Mouse (Mus musculus) forebrain, postnatal 0 days (tissue): Measurements from ENCODE around the gene Sult2b1. TPM values are rescaled to one million over a fixed set of nuclear protein-coding genes. Genes with fewer than 3 reads are reported as not detected.

ENCODE experiments used
- ATAC-seq: fragments of 200-750 bp; cut with Nextera tagmentation; 2 replicates; pipeline ENCODE4 v1.8.0; 2017; ENCODE audit warnings: mild to moderate bottlenecking, moderate library complexity
- DNase-seq: peaks from one replicate; pipeline ENCODE4 v3.0.0-alpha.2; 2015
- H3K27ac ChIP-seq: fragments of 300-500 bp; sonication (generic); 2 replicates; pipeline ENCODE4 v1.5.1; 2014; ENCODE audit warnings: low read depth, mild to moderate bottlenecking, antibody characterized with exemption, low read length, moderate library complexity, mixed read lengths
- H3K27me3 ChIP-seq: fragments of 300-500 bp; sonication (generic); 2 replicates; pipeline ENCODE4 v1.6.1; 2014; ENCODE audit warnings: mild to moderate bottlenecking, low read length, mixed read lengths; ENCODE audit not compliant: insufficient read depth
- H3K36me3 ChIP-seq: fragments of 300-500 bp; sonication (generic); 2 replicates; pipeline ENCODE4 v1.6.1; 2014; ENCODE audit warnings: mild to moderate bottlenecking, moderate library complexity; ENCODE audit not compliant: insufficient read depth
- H3K4me1 ChIP-seq: fragments of 300-500 bp; sonication (generic); 2 replicates; pipeline ENCODE4 v1.6.1; 2014; ENCODE audit warnings: antibody characterized with exemption; ENCODE audit not compliant: insufficient read depth
- H3K4me2 ChIP-seq: fragments of 300-500 bp; sonication (generic); 2 replicates; pipeline ENCODE4 v1.6.1; 2014; ENCODE audit warnings: low read depth, mild to moderate bottlenecking, moderate library complexity
- H3K4me3 ChIP-seq: fragments of 300-500 bp; sonication (generic); 2 replicates; pipeline ENCODE4 v1.5.1; 2014; ENCODE audit warnings: low read depth, low read length, mixed read lengths
- H3K9ac ChIP-seq: fragments of 300-500 bp; sonication (generic); 2 replicates; pipeline ENCODE4 v1.6.1; 2014; ENCODE audit warnings: mild to moderate bottlenecking
- H3K9me3 ChIP-seq: fragments of 300-500 bp; sonication (generic); 2 replicates; pipeline ENCODE4 v1.6.1; 2016; ENCODE audit warnings: low read length
- CTCF ChIP-seq: sonication (generic); IDR thresholded peaks from 2 replicates; pipeline ENCODE4 v1.5.1; 2016; ENCODE audit warnings: antibody characterized with exemption, control low read depth, low read depth
- WGBS: fragments of 180-500 bp; shearing (Covaris S2); extraction: QIAGEN DNeasy Blood & Tissue Kit; methylation state at CpG from one replicate; pipeline ENCODE4 v1.1.7; 2014; 5-methylcytosine and 5-hydroxymethylcytosine counted together
- polyA plus RNA-seq: library from polyadenylated mRNA; unstranded; fragments of >200 nt; fragmentation: Nextera tagmentation; extraction: Ambion mirVana; gene quantifications from 2 replicates; pipeline ENCODE4 v1.2.1, GENCODE M21; 2015
- total RNA-seq: library from RNA; depleted of rRNA; stranded (reverse); fragments of >200 nt; gene quantifications from 2 replicates; pipeline ENCODE4 v1.2.3, GENCODE M21; 2014

The Sult2b1 gene
- total and polyA plus RNA-seq, 2 experiments from 2014 or later = 8.9 to 10.0 TPM

- no peak for TF ChIP-seq CTCF
- Histone ChIP-seq H3K4me1 (no peaks in the 10 kb centered on the region), H3K27me3 (peaks cover 2% of the 10 kb centered on the region), H3K4me3 (no peak overlapping the region), H3K4me2 (no peak overlapping the region), H3K9ac (no peak overlapping the region), H3K9me3 (no peaks in the 10 kb centered on the region), H3K27ac (no peak overlapping the region), H3K36me3 (peaks cover 51% of the 10 kb centered on the region)
- 89% methylated on average over 7 of the region's 7 CpGs for WGBS
- ATAC-seq = no peak
- DNase-seq = no peak
Observed at GRCm38 (mm10) chr7:45826631-45827030, 42.2 kb upstream of the Sult2b1 start.

- no peak; the same call in 1 of the 2 replicates for ATAC-seq
- TF ChIP-seq CTCF = no peak
- Histone ChIP-seq H3K9ac (no peak within 1 kb of the TSS), H3K9me3 (no peaks in the 10 kb centered on the region), H3K27me3 (no peaks in the 10 kb centered on the region), H3K4me3 (no peak within 1 kb of the TSS), H3K4me1 (no peaks in the 10 kb centered on the region), H3K36me3 (peaks cover 51% of the 10 kb centered on the region), H3K4me2 (no peak within 1 kb of the TSS), H3K27ac (no peak within 1 kb of the TSS)
- WGBS = 75% methylated on average over 6 of the region's 7 CpGs
- DNase-seq = no peak
Observed at GRCm38 (mm10) chr7:45824598-45824997, 40.1 kb upstream of the Sult2b1 start, which contains the start of gene Kcnj14. Gene Kcnj14, minus strand, starts transcription at chr7:45824782.

- ATAC-seq (no peak), DNase-seq (no peak)
- no peaks in the 10 kb centered on the region for H3K27me3 ChIP-seq
- H3K4me3 ChIP-seq = no peak overlapping the region
- no peak overlapping the region for H3K9ac ChIP-seq
- no peak overlapping the region for H3K4me2 ChIP-seq
- H3K4me1 ChIP-seq = no peaks in the 10 kb centered on the region
- peaks cover 22% of the 10 kb centered on the region for H3K36me3 ChIP-seq
- H3K9me3 ChIP-seq = no peaks in the 10 kb centered on the region
- no peak for TF ChIP-seq CTCF
- no peak overlapping the region for H3K27ac ChIP-seq
Observed at GRCm38 (mm10) chr7:45820913-45821312, 36.4 kb upstream of the Sult2b1 start.

- 21% methylated on average over 25 of the region's 25 CpGs for WGBS
- peak overlapping the region; percentile 13; the same call in 1 of the 2 replicates for H3K4me2 ChIP-seq
- H3K4me1 ChIP-seq = peaks cover 8% of the 10 kb centered on the region
- no peaks in the 10 kb centered on the region for H3K9me3 ChIP-seq
- ATAC-seq (no peak), DNase-seq (no peak)
- peaks cover 11% of the 10 kb centered on the region for H3K36me3 ChIP-seq
- no peaks in the 10 kb centered on the region for H3K27me3 ChIP-seq
- H3K9ac ChIP-seq = no peak overlapping the region
- no peak for TF ChIP-seq CTCF
- no peak overlapping the region for H3K4me3 ChIP-seq
- no peak overlapping the region for H3K27ac ChIP-seq
Observed at GRCm38 (mm10) chr7:45819843-45820242, 35.4 kb upstream of the Sult2b1 start.

GRCm38 (mm10) chr7:45815984-45816351 lies 31.5 kb upstream of the Sult2b1 start:
- H3K27me3 ChIP-seq = no peaks in the 10 kb centered on the region
- WGBS = 21% methylated on average over 2 of the region's 2 CpGs
- H3K9me3 ChIP-seq = no peaks in the 10 kb centered on the region
- TF ChIP-seq CTCF = no peak
- no peak overlapping the region for H3K4me2 ChIP-seq
- peaks cover 14% of the 10 kb centered on the region for H3K4me1 ChIP-seq
- ATAC-seq = no peak
- DNase-seq = no peak
- 0 out of 2 replicates have a peak overlapping the region, but pooled peaks have one; percentile 54 for H3K27ac ChIP-seq
- peaks cover 20% of the 10 kb centered on the region for H3K36me3 ChIP-seq
- no peak overlapping the region for H3K4me3 ChIP-seq
- no peak overlapping the region for H3K9ac ChIP-seq

- ATAC-seq (no peak), DNase-seq (no peak)
- WGBS = 17% methylated on average over 10 of the region's 10 CpGs
- H3K27ac ChIP-seq = peak overlapping the region; percentile 64; the same call in 1 of the 2 replicates
- peak overlapping the region; percentile 59 for H3K4me2 ChIP-seq
- no peak overlapping the region for H3K4me3 ChIP-seq
- H3K4me1 ChIP-seq = peaks cover 14% of the 10 kb centered on the region
- H3K27me3 ChIP-seq = no peaks in the 10 kb centered on the region
- peaks cover 25% of the 10 kb centered on the region for H3K36me3 ChIP-seq
- peak overlapping the region; percentile 37; the same call in 1 of the 2 replicates for H3K9ac ChIP-seq
- no peak for TF ChIP-seq CTCF
- H3K9me3 ChIP-seq = no peaks in the 10 kb centered on the region
Observed at GRCm38 (mm10) chr7:45815323-45815983, 31.0 kb upstream of the Sult2b1 start.

GRCm38 (mm10) chr7:45814841-45815240 lies 30.4 kb upstream of the Sult2b1 start:
- 1% methylated on average over 5 of the region's 5 CpGs for WGBS
- no peak for TF ChIP-seq CTCF
- Histone ChIP-seq H3K9me3 (no peaks in the 10 kb centered on the region), H3K4me1 (peaks cover 14% of the 10 kb centered on the region), H3K9ac (peak overlapping the region; percentile 37), H3K27ac (peak overlapping the region; percentile 67), H3K4me3 (peak overlapping the region; percentile 39), H3K36me3 (peaks cover 31% of the 10 kb centered on the region), H3K4me2 (peak overlapping the region; percentile 59), H3K27me3 (no peaks in the 10 kb centered on the region)
- no peak for DNase-seq
- no peak for ATAC-seq
